Mouse (Mus musculus): Measurements from ENCODE around the gene Lrrk1. TPM values are rescaled to one million over a fixed set of nuclear protein-coding genes. Genes with fewer than 3 reads are reported as not detected.

Gene Lrrk1
- polyA plus RNA-seq, 1 experiment = 41.8 TPM

GRCm38 (mm10) chr7:66262570-66263156, 125.5 kb downstream of the Lrrk1 start:
- Histone ChIP-seq H3K27me3 (ENCODE audit: control insufficient read depth, insufficient read depth, insufficient read length) (no peaks in the 10 kb centered on the region), H3K4me3 (ENCODE audit: insufficient read depth, poor library complexity, severe bottlenecking) (no peak overlapping the region), H3K36me3 (ENCODE audit: control insufficient read depth, insufficient read depth) (peaks cover 14% of the 10 kb centered on the region), H3K79me2 (ENCODE audit: control insufficient read depth, insufficient read depth) (no peaks in the 10 kb centered on the region), H3K79me3 (ENCODE audit: low read depth) (no peaks in the 10 kb centered on the region), H3ac (ENCODE audit: control insufficient read depth, insufficient read length, low read depth) (no peak overlapping the region)
- TF ChIP-seq MYOG (IDR thresholded peaks at IDR 0.05; ENCODE audit: control insufficient read depth, extremely low read depth, insufficient read length) (no peak), MYOD1 (IDR thresholded peaks at IDR 0.05; ENCODE audit: control insufficient read depth, insufficient read length, low read depth) (no peak), CEBPB (IDR thresholded peaks at IDR 0.05; ENCODE audit: low read depth) (no peak), CTCF (IDR thresholded peaks at IDR 0.05; ENCODE audit: control insufficient read depth, insufficient read depth, insufficient read length) (no peak), MAX (IDR thresholded peaks at IDR 0.05) (no peak), USF1 (IDR thresholded peaks at IDR 0.05; ENCODE audit: low read depth) (no peak), FOSL1 (IDR thresholded peaks at IDR 0.05; ENCODE audit: insufficient read depth, low read length, poor library complexity, severe bottlenecking) (no peak)

- no peaks in the 10 kb centered on the region for H3K79me3 ChIP-seq (ENCODE audit: low read depth)
- H3K36me3 ChIP-seq (ENCODE audit: control insufficient read depth, insufficient read depth) = peaks cover 14% of the 10 kb centered on the region
These were observed 127.3 kb downstream of the Lrrk1 start for GRCm38 (mm10) chr7:66260763-66261390.

GRCm38 (mm10) chr7:66260295-66260694, 127.9 kb downstream of the Lrrk1 start:
- H3K79me2 ChIP-seq (ENCODE audit: control insufficient read depth, insufficient read depth) = no peaks in the 10 kb centered on the region
- H3K36me3 ChIP-seq (ENCODE audit: control insufficient read depth, insufficient read depth) = peaks cover 14% of the 10 kb centered on the region
- H3K4me3 ChIP-seq (ENCODE audit: insufficient read depth, poor library complexity, severe bottlenecking) = no peak overlapping the region
- TF ChIP-seq FOSL1 (IDR thresholded peaks at IDR 0.05; ENCODE audit: insufficient read depth, low read length, poor library complexity, severe bottlenecking) (no peak), CEBPB (IDR thresholded peaks at IDR 0.05; ENCODE audit: low read depth) (no peak), MYOG (IDR thresholded peaks at IDR 0.05; ENCODE audit: control insufficient read depth, extremely low read depth, insufficient read length) (no peak), CTCF (IDR thresholded peaks at IDR 0.05; ENCODE audit: control insufficient read depth, insufficient read depth, insufficient read length) (no peak), USF1 (IDR thresholded peaks at IDR 0.05; ENCODE audit: low read depth) (no peak), MAX (IDR thresholded peaks at IDR 0.05) (no peak), MYOD1 (IDR thresholded peaks at IDR 0.05; ENCODE audit: control insufficient read depth, insufficient read length, low read depth) (no peak)
- no peaks in the 10 kb centered on the region for H3K79me3 ChIP-seq (ENCODE audit: low read depth)
- no peak overlapping the region for H3ac ChIP-seq (ENCODE audit: control insufficient read depth, insufficient read length, low read depth)
- H3K27me3 ChIP-seq (ENCODE audit: control insufficient read depth, insufficient read depth, insufficient read length) = no peaks in the 10 kb centered on the region

More at GRCm38 (mm10) chr7:66260763-66261390, 127.3 kb downstream of the Lrrk1 start:
- no peak for TF ChIP-seq USF1 (IDR thresholded peaks at IDR 0.05; ENCODE audit: low read depth)
- TF ChIP-seq MAX (IDR thresholded peaks at IDR 0.05) = no peak
- no peak for TF ChIP-seq CEBPB (IDR thresholded peaks at IDR 0.05; ENCODE audit: low read depth)
- TF ChIP-seq MYOD1 (IDR thresholded peaks at IDR 0.05; ENCODE audit: control insufficient read depth, insufficient read length, low read depth) = no peak
- no peak for TF ChIP-seq CTCF (IDR thresholded peaks at IDR 0.05; ENCODE audit: control insufficient read depth, insufficient read depth, insufficient read length)
- TF ChIP-seq FOSL1 (IDR thresholded peaks at IDR 0.05; ENCODE audit: insufficient read depth, low read length, poor library complexity, severe bottlenecking) = no peak
- TF ChIP-seq MYOG (IDR thresholded peaks at IDR 0.05; ENCODE audit: control insufficient read depth, extremely low read depth, insufficient read length) = no peak
- H3ac ChIP-seq (ENCODE audit: control insufficient read depth, insufficient read length, low read depth) = no peak overlapping the region
- H3K27me3 ChIP-seq (ENCODE audit: control insufficient read depth, insufficient read depth, insufficient read length) = no peaks in the 10 kb centered on the region
- H3K79me2 ChIP-seq (ENCODE audit: control insufficient read depth, insufficient read depth) = no peaks in the 10 kb centered on the region
- H3K4me3 ChIP-seq (ENCODE audit: insufficient read depth, poor library complexity, severe bottlenecking) = no peak overlapping the region

GRCm38 (mm10) chr7:66259436-66260206, 128.5 kb downstream of the Lrrk1 start:
- no peak for TF ChIP-seq CEBPB (IDR thresholded peaks at IDR 0.05; ENCODE audit: low read depth)
- TF ChIP-seq USF1 (IDR thresholded peaks at IDR 0.05; ENCODE audit: low read depth) = no peak
- TF ChIP-seq FOSL1 (IDR thresholded peaks at IDR 0.05; ENCODE audit: insufficient read depth, low read length, poor library complexity, severe bottlenecking) = no peak
- no peak for TF ChIP-seq MYOD1 (IDR thresholded peaks at IDR 0.05; ENCODE audit: control insufficient read depth, insufficient read length, low read depth)
- no peak for TF ChIP-seq MAX (IDR thresholded peaks at IDR 0.05)
- TF ChIP-seq CTCF (IDR thresholded peaks at IDR 0.05; ENCODE audit: control insufficient read depth, insufficient read depth, insufficient read length) = no peak
- no peak for TF ChIP-seq MYOG (IDR thresholded peaks at IDR 0.05; ENCODE audit: control insufficient read depth, extremely low read depth, insufficient read length)
- H3K36me3 ChIP-seq (ENCODE audit: control insufficient read depth, insufficient read depth) = peaks cover 14% of the 10 kb centered on the region
- no peak overlapping the region for H3K4me3 ChIP-seq (ENCODE audit: insufficient read depth, poor library complexity, severe bottlenecking)
- H3K79me2 ChIP-seq (ENCODE audit: control insufficient read depth, insufficient read depth) = no peaks in the 10 kb centered on the region
- H3ac ChIP-seq (ENCODE audit: control insufficient read depth, insufficient read length, low read depth) = no peak overlapping the region
- no peaks in the 10 kb centered on the region for H3K79me3 ChIP-seq (ENCODE audit: low read depth)
- H3K27me3 ChIP-seq (ENCODE audit: control insufficient read depth, insufficient read depth, insufficient read length) = no peaks in the 10 kb centered on the region

GRCm38 (mm10) chr7:66258997-66259396, 129.2 kb downstream of the Lrrk1 start:
- Histone ChIP-seq H3K36me3 (ENCODE audit: control insufficient read depth, insufficient read depth) (peaks cover 14% of the 10 kb centered on the region), H3K79me3 (ENCODE audit: low read depth) (no peaks in the 10 kb centered on the region), H3K4me3 (ENCODE audit: insufficient read depth, poor library complexity, severe bottlenecking) (no peak overlapping the region), H3K79me2 (ENCODE audit: control insufficient read depth, insufficient read depth) (no peaks in the 10 kb centered on the region), H3K27me3 (ENCODE audit: control insufficient read depth, insufficient read depth, insufficient read length) (no peaks in the 10 kb centered on the region), H3ac (ENCODE audit: control insufficient read depth, insufficient read length, low read depth) (no peak overlapping the region)
- TF ChIP-seq USF1 (IDR thresholded peaks at IDR 0.05; ENCODE audit: low read depth) (no peak), CTCF (IDR thresholded peaks at IDR 0.05; ENCODE audit: control insufficient read depth, insufficient read depth, insufficient read length) (no peak), MAX (IDR thresholded peaks at IDR 0.05) (no peak), MYOG (IDR thresholded peaks at IDR 0.05; ENCODE audit: control insufficient read depth, extremely low read depth, insufficient read length) (no peak), FOSL1 (IDR thresholded peaks at IDR 0.05; ENCODE audit: insufficient read depth, low read length, poor library complexity, severe bottlenecking) (no peak), MYOD1 (IDR thresholded peaks at IDR 0.05; ENCODE audit: control insufficient read depth, insufficient read length, low read depth) (no peak), CEBPB (IDR thresholded peaks at IDR 0.05; ENCODE audit: low read depth) (no peak)

Data from C2C12 (cell line).